Mouse (Mus musculus) MEL (cell line): ENCODE measurements at regions not wholly inside any gene's neighbourhood (a gene's known extent, or its start where the extent isn't known, plus 50 kb on each side); places are given as distances from the start of the nearest gene placed in this dataset.

Experiments used
- CTCF ChIP-seq, 3 experiments: IDR thresholded peaks in 2 of 3; conservative IDR thresholded peaks in 1 of 3; 2 replicates each; pipeline ENCODE4 v1.5.1; 2011 to 2012; ENCODE audit warnings: low read length in 3 of 3, low read depth in 2 of 3, mild to moderate bottlenecking in 2 of 3, improper control_type of control experiment in 1 of 3, inconsistent platforms in 1 of 3, mixed read lengths in 1 of 3, moderate library complexity in 1 of 3; ENCODE audit not compliant: control insufficient read depth in 1 of 3, insufficient read depth in 1 of 3, poor library complexity in 1 of 3, severe bottlenecking in 1 of 3
- EP300 ChIP-seq, 2 experiments: IDR thresholded peaks; 2 replicates each; pipeline ENCODE4 v1.6.1; 2011; ENCODE audit warnings: improper control_type of control experiment in 2 of 2, low read length in 2 of 2, low read depth in 1 of 2, mild to moderate bottlenecking in 1 of 2
- GATA1 ChIP-seq: IDR thresholded peaks from 2 replicates; pipeline ENCODE4 v1.6.1; 2011; ENCODE audit warnings: low read depth, low read length, improper control_type of control experiment
- HCFC1 ChIP-seq: IDR thresholded peaks from 2 replicates; pipeline ENCODE4 v1.6.1; 2012; ENCODE audit warnings: low read depth, mild to moderate bottlenecking, inconsistent platforms, low read length, improper control_type of control experiment, moderate library complexity
- MAX ChIP-seq: IDR thresholded peaks from 2 replicates; pipeline ENCODE4 v1.6.1; 2011; ENCODE audit warnings: low read length, improper control_type of control experiment
- POLR2A ChIP-seq, 2 experiments: IDR thresholded peaks; 2 replicates each; pipeline ENCODE4 v1.6.1; 2011 to 2012; ENCODE audit warnings: low read length in 2 of 2, mild to moderate bottlenecking in 2 of 2, control low read depth in 1 of 2, improper control_type of control experiment in 1 of 2, low read depth in 1 of 2, moderate library complexity in 1 of 2; ENCODE audit not compliant: control insufficient read depth in 1 of 2, insufficient read depth in 1 of 2, poor library complexity in 1 of 2
- POLR2AphosphoS2 ChIP-seq: IDR thresholded peaks from 2 replicates; pipeline ENCODE4 v1.6.1; 2011; ENCODE audit warnings: low read length, improper control_type of control experiment
- RAD21 ChIP-seq: IDR thresholded peaks from 2 replicates; pipeline ENCODE4 v1.6.1; 2011; ENCODE audit warnings: mild to moderate bottlenecking, low read depth, low read length, improper control_type of control experiment
- SMC3 ChIP-seq: IDR thresholded peaks from 2 replicates; pipeline ENCODE4 v1.6.1; 2011; ENCODE audit warnings: low read depth, low read length, improper control_type of control experiment
- TCF12 ChIP-seq: IDR thresholded peaks from 2 replicates; pipeline ENCODE4 v1.6.1; 2014; ENCODE audit warnings: low read depth, mild to moderate bottlenecking, inconsistent platforms, low read length, improper control_type of control experiment, moderate library complexity
- ZC3H11A ChIP-seq: IDR thresholded peaks from 2 replicates; pipeline ENCODE4 v1.6.1; 2012; ENCODE audit warnings: low read depth, mild to moderate bottlenecking, inconsistent platforms, low read length, improper control_type of control experiment

DNA sequence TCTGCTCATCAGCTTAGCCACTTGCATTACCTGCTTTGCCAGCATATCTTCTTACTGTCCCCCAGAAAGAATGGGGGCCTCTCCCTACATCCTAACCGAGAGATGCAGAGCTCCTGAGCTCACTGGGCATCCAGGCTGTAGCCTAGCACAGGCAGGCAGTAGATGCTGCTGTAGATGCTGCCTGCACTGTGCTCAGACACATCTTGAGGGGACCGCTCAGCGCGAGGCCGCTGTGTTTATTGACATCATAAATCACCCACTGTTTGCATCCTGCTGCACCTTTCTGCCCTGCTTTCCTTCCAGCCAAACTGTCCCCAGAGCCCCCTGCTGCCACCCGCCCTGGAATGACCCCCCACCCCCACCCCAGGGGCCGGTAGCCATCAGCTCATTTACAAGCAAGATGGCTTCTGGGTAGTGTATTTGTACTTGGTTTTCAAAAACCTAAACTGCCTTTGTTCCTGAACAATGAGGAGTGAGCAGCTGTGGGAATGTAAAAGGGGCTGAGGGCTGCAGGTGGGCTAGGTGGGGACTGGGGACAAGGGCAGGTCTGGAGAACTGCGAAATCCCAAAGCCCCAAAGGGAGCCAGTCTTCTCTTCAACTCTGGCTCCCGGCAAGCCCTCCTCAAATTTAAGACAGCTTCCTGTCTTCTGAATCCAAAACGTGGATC is 233.2 kb downstream of the Bcor start:
- TF ChIP-seq ZC3H11A (no peak), POLR2A (IDR thresholded peaks at IDR 0.05; ENCODE audit: control insufficient read depth in 1 of 2, insufficient read depth in 1 of 2, low read depth in 1 of 2, low read length in 2 of 2, poor library complexity in 1 of 2) (no peak), MAX (no peak), EP300 (IDR thresholded peaks at IDR 0.05; ENCODE audit: low read depth in 1 of 2, low read length in 2 of 2) (no peak), CTCF (IDR thresholded peaks at IDR 0.05 in 2 of 3, conservative IDR thresholded peaks at IDR 0.05 in 1 of 3; ENCODE audit: control insufficient read depth in 1 of 3, insufficient read depth in 1 of 3, low read depth in 2 of 3, low read length in 3 of 3, poor library complexity in 1 of 3, severe bottlenecking in 1 of 3) (no peak), GATA1 (no peak), HCFC1 (no peak), RAD21 (no peak), POLR2AphosphoS2 (no peak), TCF12 (no peak), SMC3 (no peak)
